Mouse (Mus musculus) thymus, adult 2 months (tissue): ENCODE results near the gene Chst4.

Experiments used
- CTCF ChIP-seq: fragments of 200-500 bp; IDR thresholded peaks from 2 replicates; pipeline ENCODE4 v1.5.1; 2012; ENCODE audit warnings: mild to moderate bottlenecking, control low read depth, low read length, moderate library complexity, borderline replicate concordance; ENCODE audit not compliant: control insufficient read depth, poor library complexity, insufficient read depth; ENCODE audit errors: extremely low read depth
- POLR2A ChIP-seq: fragments of 200-500 bp; IDR thresholded peaks from 2 replicates; pipeline ENCODE4 v1.6.1; 2012; ENCODE audit warnings: mild to moderate bottlenecking, low read length, control low read depth, moderate library complexity; ENCODE audit not compliant: control insufficient read depth, poor library complexity, insufficient read depth; ENCODE audit errors: extremely low read depth

DNA sequence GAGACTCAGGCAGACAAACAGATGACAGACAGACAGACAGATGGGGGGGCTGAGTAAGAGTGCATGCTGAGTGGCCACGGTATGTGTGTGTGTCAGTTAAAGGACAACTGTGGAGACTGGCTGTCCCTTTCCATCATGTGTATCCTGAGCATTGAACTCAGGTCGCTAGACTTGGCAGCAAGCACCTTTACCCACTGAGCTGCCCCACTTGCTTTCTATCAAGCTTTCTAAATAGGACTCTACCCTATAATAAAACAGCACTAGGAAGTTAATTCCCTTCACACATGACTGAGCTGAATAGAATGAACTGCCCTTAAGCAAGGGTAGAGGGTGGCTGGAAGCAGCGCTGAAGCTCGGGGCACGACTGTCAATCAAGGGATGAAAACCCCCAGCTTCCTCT, 47.4 kb downstream of the Chst4 start:
- TF ChIP-seq POLR2A: no peak
- TF ChIP-seq CTCF: no peak
